10 mouse cellular contexts compared by ENCODE assay signal in the genomic region with DNA sequence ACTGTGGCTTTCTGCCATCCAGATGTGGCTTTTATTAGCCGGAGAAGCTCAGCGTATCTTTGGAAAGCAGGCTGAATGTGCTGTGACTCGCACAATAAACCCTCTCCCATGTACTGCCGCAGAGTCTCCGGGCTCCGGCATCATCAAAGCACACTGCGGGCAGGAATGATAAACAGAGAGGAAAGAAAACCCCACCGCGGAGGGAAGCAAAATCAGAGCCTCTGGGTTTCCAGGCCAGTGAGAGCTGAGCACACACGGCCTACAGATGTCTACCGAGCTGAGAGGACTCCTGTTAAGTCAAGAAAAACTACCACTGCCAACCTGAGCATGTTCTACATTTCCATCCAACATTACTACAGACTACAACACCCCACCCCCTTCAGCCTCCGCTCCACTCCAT. TPM values are rescaled to one million over a fixed set of nuclear protein-coding genes. Genes with fewer than 3 reads are reported as not detected.
DNase-seq lines count a peak whose midpoint lies in the region; ATAC-seq and TF ChIP-seq lines count a peak whose summit lies in the region.
"Had no signal": no experiment of that assay in that cellular context is flagged by ENCODE, and none has a peak within 500 bp of the region (broad histone marks: within the 10 kb centered on the region; RNA-seq: fewer than 3 reads in every experiment).

No protein-coding gene starts in this region.

- ATAC-seq in embryonic facial prominence, embryonic 13.5 days (ENCODE audit: insufficient number of reproducible peaks, insufficient read depth, low FRiP score, low TSS enrichment, low read depth), result no peak
- ATAC-seq in intestine, embryonic 15.5 days, result no peak
- no peak for ATAC-seq in neural tube, embryonic 12.5 days (ENCODE audit: low FRiP score, low read depth)
- ATAC-seq: inflammation-experienced regulatory T-cells, adult 6 months had no signal

- H3K27me3 ChIP-seq in embryonic facial prominence, embryonic 13.5 days, result no peaks in the 10 kb centered on the region
- H3K27me3 ChIP-seq in intestine, embryonic 15.5 days (replicated peaks), result no peaks in the 10 kb centered on the region
- no peaks in the 10 kb centered on the region for H3K27me3 ChIP-seq in neural tube, embryonic 12.5 days (replicated peaks)

- peak overlapping the region; percentile 4 for H3K9ac ChIP-seq in embryonic facial prominence, embryonic 13.5 days
- no peak overlapping the region for H3K9ac ChIP-seq in intestine, embryonic 15.5 days
- 0 out of 2 replicates have a peak overlapping the region, but pooled peaks have one; percentile 13 for H3K9ac ChIP-seq in neural tube, embryonic 12.5 days

- H3K4me1 ChIP-seq in embryonic facial prominence, embryonic 13.5 days, result peaks cover 79% of the 10 kb centered on the region
- peaks cover 74% of the 10 kb centered on the region for H3K4me1 ChIP-seq in intestine, embryonic 15.5 days (replicated peaks)
- H3K4me1 ChIP-seq in neural tube, embryonic 12.5 days, result peaks cover 76% of the 10 kb centered on the region

- WGBS in embryonic facial prominence, embryonic 13.5 days, result 11% methylated on average over 12 of the region's 12 CpGs
- WGBS in intestine, embryonic 15.5 days, result 24% methylated on average over 12 of the region's 12 CpGs
- WGBS in neural tube, embryonic 12.5 days, result 14% methylated on average over 12 of the region's 12 CpGs

- peak overlapping the region; percentile 59 for H3K4me3 ChIP-seq in layer of hippocampus, adult 2 months
- H3K4me3 ChIP-seq in embryonic facial prominence, embryonic 13.5 days, result peak overlapping the region; percentile 71
- H3K4me3 ChIP-seq in intestine, embryonic 15.5 days (replicated peaks), result peak overlapping the region; percentile 13; the same call in 1 of the 2 replicates
- peak overlapping the region; percentile 21 for H3K4me3 ChIP-seq in neural tube, embryonic 12.5 days

- H3K36me3 ChIP-seq in embryonic facial prominence, embryonic 13.5 days, result peaks cover 7% of the 10 kb centered on the region
- H3K36me3 ChIP-seq in intestine, embryonic 15.5 days, result no peaks in the 10 kb centered on the region
- H3K36me3 ChIP-seq in neural tube, embryonic 12.5 days, result peaks cover 4% of the 10 kb centered on the region; the same call in 1 of the 2 replicates

- H3K9me3 ChIP-seq in embryonic facial prominence, embryonic 13.5 days, result no peaks in the 10 kb centered on the region
- H3K9me3 ChIP-seq in intestine, embryonic 15.5 days, result no peaks in the 10 kb centered on the region
- no peaks in the 10 kb centered on the region for H3K9me3 ChIP-seq in neural tube, embryonic 12.5 days

- no peak for TF ChIP-seq CTCF in layer of hippocampus, adult 2 months (conservative IDR thresholded peaks at IDR 0.05)

- peak overlapping the region; percentile 98 for H3K27ac ChIP-seq in layer of hippocampus, adult 2 months
- peak overlapping the region; percentile 55 for H3K27ac ChIP-seq in embryonic facial prominence, embryonic 13.5 days
- no peak overlapping the region for H3K27ac ChIP-seq in intestine, embryonic 15.5 days
- H3K27ac ChIP-seq in neural tube, embryonic 12.5 days, result 0 out of 2 replicates have a peak overlapping the region, but pooled peaks have one; percentile 10

- peak overlapping the region; percentile 89 for H3K4me2 ChIP-seq in embryonic facial prominence, embryonic 13.5 days
- H3K4me2 ChIP-seq in intestine, embryonic 15.5 days (replicated peaks), result peak overlapping the region; percentile 85
- peak overlapping the region; percentile 84 for H3K4me2 ChIP-seq in neural tube, embryonic 12.5 days (replicated peaks)

- no peak for DNase-seq in layer of hippocampus, adult 2 months (ENCODE audit: low spot score in 2 of 2)
- DNase-seq in layer of hippocampus, postnatal 10 days (ENCODE audit: low spot score in 2 of 2), result no peak
- no peak for DNase-seq in gastrocnemius, postnatal 14 days
- DNase-seq in right cerebral cortex, postnatal 4 days, result no peak
- no peak for DNase-seq in layer of hippocampus, adult 18-20 months (ENCODE audit: low spot score in 2 of 2)

- intact Hi-C loops in gastrocnemius, postnatal 14 days (cut with DNase I; ENCODE audit: low total_unique reads), result no loop called here

RNA-seq across cellular contexts. Expression of a gene that starts 5.0 kb away (rescaled TPM):
- total RNA-seq in layer of hippocampus, adult 2 months (2021), result 10 to 100 TPM; 20.1 to 20.6 TPM
- total RNA-seq in layer of hippocampus, postnatal 10 days (2021), result 10 to 100 TPM; 23.4 to 24.7 TPM
- polyA plus RNA-seq in embryonic facial prominence, embryonic 13.5 days (2015; fragmentation: Nextera tagmentation; extraction: Ambion mirVana), result 23.2 and 25.5 TPM in 2 replicates
- polyA plus RNA-seq in intestine, embryonic 15.5 days (2015; fragmentation: Nextera tagmentation; extraction: Ambion mirVana), result 18.1 and 20.3 TPM in 2 replicates
- 30.7 and 36.2 TPM in 2 replicates for polyA plus RNA-seq in neural tube, embryonic 12.5 days (2016; fragmentation: Nextera tagmentation; extraction: Ambion mirVana)
- total RNA-seq in gastrocnemius, postnatal 14 days (2021), result 10 to 100 TPM; 14.1 to 18.5 TPM
- 10 to 100 TPM; 22.7 to 23.5 TPM for total RNA-seq in layer of hippocampus, adult 18-20 months (2021)

RNA-seq across cellular contexts. Expression of a gene that starts 50.1 kb away (rescaled TPM):
- 1 to 10 TPM in 1 of 2 experiments, under 1 TPM in 1; 0.64 to 1.5 TPM for total RNA-seq in layer of hippocampus, adult 2 months (2021)
- 1 to 10 TPM; 1.4 to 1.6 TPM for total RNA-seq in layer of hippocampus, postnatal 10 days (2021)
- polyA plus RNA-seq in embryonic facial prominence, embryonic 13.5 days (2015; fragmentation: Nextera tagmentation; extraction: Ambion mirVana), result 0.59 and 1.0 TPM in 2 replicates
- polyA plus RNA-seq in intestine, embryonic 15.5 days (2015; fragmentation: Nextera tagmentation; extraction: Ambion mirVana), result not detected in 2 replicates
- 1.0 and 1.5 TPM in 2 replicates for polyA plus RNA-seq in neural tube, embryonic 12.5 days (2016; fragmentation: Nextera tagmentation; extraction: Ambion mirVana)
- 10 to 100 TPM; 58.1 to 83.0 TPM for total RNA-seq in gastrocnemius, postnatal 14 days (2021)
- total RNA-seq in layer of hippocampus, adult 18-20 months (2021), result 1 to 10 TPM in 1 of 2 experiments, under 1 TPM in 1; 0.99 to 2.2 TPM
- polyA plus RNA-seq: inflammation-experienced regulatory T-cells, adult 6 months; testis, adult 2 months had no signal

Comparison
In these comparisons a context has a peak if more than half of its experiments do, and no peak if none do; other contexts are left out.
1. H3K4me3 ChIP-seq: peak in every context shown above with its lines; median percentile 71 in embryonic facial prominence, embryonic 13.5 days; 59 in layer of hippocampus, adult 2 months; 21 in neural tube, embryonic 12.5 days; 13 in intestine, embryonic 15.5 days.
2. RNA of a gene that starts 50.1 kb away (total RNA-seq): 58.1 to 83.0 TPM in gastrocnemius, postnatal 14 days; 0.99 to 2.2 TPM in layer of hippocampus, adult 18-20 months, 1.4 to 1.6 TPM in layer of hippocampus, postnatal 10 days and 0.64 to 1.5 TPM in layer of hippocampus, adult 2 months; every median in the first group is over 10 times any median in the second.
3. Peak in every context shown above with its lines, with median percentiles within 50 percentile points of each other: H3K4me2 ChIP-seq.